Mouse (Mus musculus) hindbrain, embryonic 11.5 days (tissue): ENCODE measurements around the gene Gemin7. TPM values are rescaled to one million over a fixed set of nuclear protein-coding genes. Genes with fewer than 3 reads are reported as not detected.
"Not testable (repeated sequence)": the region's sequence is repeated elsewhere in the genome, so short reads cannot be mapped to it uniquely, and the experiment has no call there.

Experiments used
- ATAC-seq: fragments of 200-750 bp; cut with Nextera tagmentation; 2 replicates; pipeline ENCODE4 v1.8.0; 2017; ENCODE audit warnings: mild to moderate bottlenecking, moderate TSS enrichment, moderate library complexity; ENCODE audit not compliant: low FRiP score
- DNase-seq: peaks from one replicate; pipeline ENCODE4 v3.0.0-alpha.2; 2015; ENCODE audit warnings: low spot score
- H3K27ac ChIP-seq: fragments of 300-500 bp; sonication (generic); 2 replicates; pipeline ENCODE4 v1.5.1; 2014; ENCODE audit warnings: mild to moderate bottlenecking, low read depth, low read length
- H3K27me3 ChIP-seq: fragments of 300-500 bp; sonication (generic); 2 replicates; pipeline ENCODE4 v1.6.1; 2014; ENCODE audit warnings: mild to moderate bottlenecking, low read length, moderate library complexity, mixed read lengths; ENCODE audit not compliant: control insufficient read depth, insufficient read depth
- H3K36me3 ChIP-seq: fragments of 300-500 bp; sonication (generic); 2 replicates; pipeline ENCODE4 v1.6.1; 2014; ENCODE audit warnings: mild to moderate bottlenecking, low read length, moderate library complexity, mixed read lengths; ENCODE audit not compliant: control insufficient read depth, insufficient read depth
- H3K4me1 ChIP-seq: fragments of 300-500 bp; sonication (generic); replicated peaks from 2 replicates; pipeline ENCODE4 v1.6.1; 2014; ENCODE audit warnings: low read length, mixed read lengths; ENCODE audit not compliant: control insufficient read depth, insufficient read depth
- H3K4me2 ChIP-seq: fragments of 300-500 bp; sonication (generic); replicated peaks from 2 replicates; pipeline ENCODE4 v1.6.1; 2014; ENCODE audit warnings: mild to moderate bottlenecking, low read depth, low read length
- H3K4me3 ChIP-seq: fragments of 300-500 bp; sonication (generic); 2 replicates; pipeline ENCODE4 v1.5.1; 2014; ENCODE audit warnings: low read depth, low read length
- H3K9ac ChIP-seq: fragments of 300-500 bp; sonication (generic); 2 replicates; pipeline ENCODE4 v1.6.1; 2014; ENCODE audit warnings: low read depth, low read length
- H3K9me3 ChIP-seq: fragments of 300-500 bp; sonication (generic); 2 replicates; pipeline ENCODE4 v1.6.1; 2016; ENCODE audit warnings: low read length; ENCODE audit not compliant: control insufficient read depth
- WGBS: fragments of 180-500 bp; shearing (Covaris S2); extraction: QIAGEN DNeasy Blood & Tissue Kit; methylation state at CpG from one replicate; pipeline ENCODE4 v1.1.7; 2014; 5-methylcytosine and 5-hydroxymethylcytosine counted together
- polyA plus RNA-seq: library from polyadenylated mRNA; unstranded; fragments of >200 nt; fragmentation: Nextera tagmentation; extraction: Ambion mirVana; gene quantifications from 2 replicates; pipeline ENCODE4 v1.2.1, GENCODE M21; 2014

Gene Gemin7
- polyA plus RNA-seq, 1 experiment from 2014 or later: 173 TPM

- no peaks in the 10 kb centered on the region for H3K27me3 ChIP-seq
- H3K4me2 ChIP-seq: no peak overlapping the region
- DNase-seq (no peak), ATAC-seq (no peak)
- H3K4me1 ChIP-seq: peaks cover 6% of the 10 kb centered on the region
- WGBS: 84% methylated on average over 5 of the region's 5 CpGs
- H3K36me3 ChIP-seq: no peaks in the 10 kb centered on the region
- H3K9ac ChIP-seq: no peak overlapping the region
- no peak overlapping the region for H3K27ac ChIP-seq
- no peak overlapping the region for H3K4me3 ChIP-seq
- no peaks in the 10 kb centered on the region for H3K9me3 ChIP-seq
These were observed 29.9 kb upstream of the Gemin7 start for GRCm38 (mm10) chr7:19607291-19607690.

GRCm38 (mm10) chr7:19604606-19605214 lies 27.3 kb upstream of the Gemin7 start:
- not testable (repeated sequence) for DNase-seq, H3K36me3 ChIP-seq, H3K4me1 ChIP-seq, H3K9me3 ChIP-seq, H3K27me3 ChIP-seq, H3K27ac ChIP-seq
- Histone ChIP-seq H3K4me3 (peak overlapping the region; percentile 99), H3K9ac (peak overlapping the region; percentile 93; the same call in 1 of the 2 replicates), H3K4me2 (peak overlapping the region; percentile 93)
- peak; percentile 3; the same call in 1 of the 2 replicates for ATAC-seq
- 58% methylated on average over 10 of the region's 10 CpGs for WGBS

GRCm38 (mm10) chr7:19603849-19604605 lies 26.6 kb upstream of the Gemin7 start, which contains the start of gene Clasrp:
Gene Clasrp (minus strand): TSS chr7:19604486.
- peak within 1 kb of the TSS; percentile 93 for H3K9ac ChIP-seq
- peak within 1 kb of the TSS; percentile 99 for H3K4me3 ChIP-seq
- peak within 1 kb of the TSS; percentile 93 for H3K4me2 ChIP-seq
- H3K27me3 ChIP-seq: no peaks in the 10 kb centered on the region
- H3K27ac ChIP-seq: peak within 1 kb of the TSS; percentile 67
- DNase-seq (peak; percentile 97), ATAC-seq (peak; percentile 93)
- H3K9me3 ChIP-seq: no peaks in the 10 kb centered on the region
- 1% methylated on average over 44 of the region's 57 CpGs for WGBS
- H3K36me3 ChIP-seq: no peaks in the 10 kb centered on the region
- peaks cover 6% of the 10 kb centered on the region for H3K4me1 ChIP-seq

- peak overlapping the region; percentile 11; the same call in 1 of the 2 replicates for H3K9ac ChIP-seq
- H3K4me2 ChIP-seq: peak overlapping the region; percentile 93
- H3K36me3 ChIP-seq: no peaks in the 10 kb centered on the region
- peaks cover 6% of the 10 kb centered on the region for H3K4me1 ChIP-seq
- H3K9me3 ChIP-seq: no peaks in the 10 kb centered on the region
- no peak overlapping the region; the same call in 1 of the 2 replicates for H3K4me3 ChIP-seq
- no peaks in the 10 kb centered on the region for H3K27me3 ChIP-seq
- no peak for ATAC-seq
- no peak for DNase-seq
- no peak overlapping the region for H3K27ac ChIP-seq
- WGBS: 83% methylated on average over 12 of the region's 12 CpGs
These were observed 25.7 kb upstream of the Gemin7 start for GRCm38 (mm10) chr7:19603055-19603454.

- no peaks in the 10 kb centered on the region for H3K27me3 ChIP-seq
- ATAC-seq: no peak
- no peaks in the 10 kb centered on the region for H3K36me3 ChIP-seq
- no peak for DNase-seq
- H3K9ac ChIP-seq: 0 out of 2 replicates have a peak overlapping the region, but pooled peaks have one; percentile 34
- H3K4me3 ChIP-seq: no peak overlapping the region
- WGBS: 66% methylated on average over 5 of the region's 5 CpGs
- H3K9me3 ChIP-seq: no peaks in the 10 kb centered on the region
- H3K27ac ChIP-seq: no peak overlapping the region
- H3K4me1 ChIP-seq: peaks cover 6% of the 10 kb centered on the region
- no peak overlapping the region for H3K4me2 ChIP-seq
These were observed 23.2 kb upstream of the Gemin7 start for GRCm38 (mm10) chr7:19600562-19600961.

- H3K4me3 ChIP-seq: no peak overlapping the region
- no peak for ATAC-seq
- no peaks in the 10 kb centered on the region for H3K9me3 ChIP-seq
- H3K9ac ChIP-seq: no peak overlapping the region
- 91% methylated on average over 10 of the region's 10 CpGs for WGBS
- H3K27ac ChIP-seq: no peak overlapping the region
- DNase-seq: no peak
- no peak overlapping the region for H3K4me2 ChIP-seq
- H3K36me3 ChIP-seq: peaks cover 20% of the 10 kb centered on the region; the same call in 1 of the 2 replicates
- no peaks in the 10 kb centered on the region for H3K27me3 ChIP-seq
- no peaks in the 10 kb centered on the region for H3K4me1 ChIP-seq
These were observed 15.8 kb upstream of the Gemin7 start for GRCm38 (mm10) chr7:19593061-19593730.

GRCm38 (mm10) chr7:19589917-19590316 lies 12.5 kb upstream of the Gemin7 start:
- H3K4me1 ChIP-seq: no peaks in the 10 kb centered on the region
- no peak overlapping the region for H3K9ac ChIP-seq
- no peaks in the 10 kb centered on the region for H3K9me3 ChIP-seq
- peaks cover 35% of the 10 kb centered on the region for H3K36me3 ChIP-seq
- DNase-seq: peak; percentile 81
- H3K27me3 ChIP-seq: no peaks in the 10 kb centered on the region
- WGBS: 66% methylated on average over 3 of the region's 3 CpGs
- no peak overlapping the region for H3K27ac ChIP-seq
- no peak overlapping the region for H3K4me2 ChIP-seq
- H3K4me3 ChIP-seq: no peak overlapping the region
- peak; percentile 34; the same call in 1 of the 2 replicates for ATAC-seq

- DNase-seq (peak; percentile 68), ATAC-seq (peak; percentile 2; the same call in 1 of the 2 replicates)
- Histone ChIP-seq H3K9ac (no peak overlapping the region), H3K4me2 (no peak overlapping the region), H3K9me3 (no peaks in the 10 kb centered on the region), H3K4me1 (no peaks in the 10 kb centered on the region), H3K27me3 (no peaks in the 10 kb centered on the region), H3K4me3 (no peak overlapping the region), H3K27ac (no peak overlapping the region), H3K36me3 (peaks cover 41% of the 10 kb centered on the region)
- WGBS: 74% methylated on average over 3 of the region's 3 CpGs
These were observed 11.8 kb upstream of the Gemin7 start for GRCm38 (mm10) chr7:19589207-19589606.
